Mouse (Mus musculus) c-Kit-positive CD71-negative TER-119-negative erythroid progenitor cells, embryonic 14.5 days (primary cell): ENCODE measurements around the gene Kdm6b.

ENCODE experiments used
- DNase-seq: peaks from one replicate; pipeline ENCODE4 v3.0.0-alpha.2; 2013; ENCODE audit warnings: low read depth

The Kdm6b gene

GRCm38 (mm10) chr11:69413221-69414181, at the start of gene Kdm6b:
Kdm6b (minus strand) TSS chr11:69413675.
- DNase-seq: no peak

GRCm38 (mm10) chr11:69461568-69461967, 48.1 kb upstream of the Kdm6b start:
- no peak for DNase-seq

- no peak for DNase-seq
Measured at GRCm38 (mm10) chr11:69459883-69460282, 46.4 kb upstream of the Kdm6b start.

GRCm38 (mm10) chr11:69457006-69457579, 43.6 kb upstream of the Kdm6b start:
- DNase-seq: no peak

- no peak for DNase-seq
Measured at GRCm38 (mm10) chr11:69452114-69452867, 38.8 kb upstream of the Kdm6b start.

- no peak for DNase-seq
Measured at GRCm38 (mm10) chr11:69447299-69447698, 33.8 kb upstream of the Kdm6b start.

GRCm38 (mm10) chr11:69443328-69443727, 29.9 kb upstream of the Kdm6b start:
- DNase-seq: no peak

GRCm38 (mm10) chr11:69437291-69437690, 23.8 kb upstream of the Kdm6b start:
- no peak for DNase-seq

GRCm38 (mm10) chr11:69433189-69433588, 19.7 kb upstream of the Kdm6b start:
- DNase-seq: no peak

GRCm38 (mm10) chr11:69432640-69432982, 19.1 kb upstream of the Kdm6b start:
- no peak for DNase-seq

- DNase-seq: no peak
Measured at GRCm38 (mm10) chr11:69431829-69432639, 18.6 kb upstream of the Kdm6b start.

- DNase-seq: no peak
Measured at GRCm38 (mm10) chr11:69430631-69431030, 17.2 kb upstream of the Kdm6b start.

- no peak for DNase-seq
Measured at GRCm38 (mm10) chr11:69429313-69429712, 15.8 kb upstream of the Kdm6b start.

GRCm38 (mm10) chr11:69428751-69429150, 15.3 kb upstream of the Kdm6b start:
- DNase-seq: no peak

GRCm38 (mm10) chr11:69426246-69426645, 12.8 kb upstream of the Kdm6b start:
- no peak for DNase-seq

- no peak for DNase-seq
Measured at GRCm38 (mm10) chr11:69423885-69424284, 10.4 kb upstream of the Kdm6b start.

GRCm38 (mm10) chr11:69422842-69423241, 9.4 kb upstream of the Kdm6b start:
- DNase-seq: no peak

GRCm38 (mm10) chr11:69421131-69421977, 7.9 kb upstream of the Kdm6b start:
- no peak for DNase-seq

- DNase-seq: no peak
Measured at GRCm38 (mm10) chr11:69420554-69421000, 7.1 kb upstream of the Kdm6b start.

GRCm38 (mm10) chr11:69419813-69420553, 6.5 kb upstream of the Kdm6b start:
- DNase-seq: no peak
